Mouse (Mus musculus): ENCODE data around the gene Specc1. TPM values are rescaled to one million over a fixed set of nuclear protein-coding genes. Genes with fewer than 3 reads are reported as not detected.

Gene Specc1
- polyA plus RNA-seq, 1 experiment: 2.1 TPM

DNA sequence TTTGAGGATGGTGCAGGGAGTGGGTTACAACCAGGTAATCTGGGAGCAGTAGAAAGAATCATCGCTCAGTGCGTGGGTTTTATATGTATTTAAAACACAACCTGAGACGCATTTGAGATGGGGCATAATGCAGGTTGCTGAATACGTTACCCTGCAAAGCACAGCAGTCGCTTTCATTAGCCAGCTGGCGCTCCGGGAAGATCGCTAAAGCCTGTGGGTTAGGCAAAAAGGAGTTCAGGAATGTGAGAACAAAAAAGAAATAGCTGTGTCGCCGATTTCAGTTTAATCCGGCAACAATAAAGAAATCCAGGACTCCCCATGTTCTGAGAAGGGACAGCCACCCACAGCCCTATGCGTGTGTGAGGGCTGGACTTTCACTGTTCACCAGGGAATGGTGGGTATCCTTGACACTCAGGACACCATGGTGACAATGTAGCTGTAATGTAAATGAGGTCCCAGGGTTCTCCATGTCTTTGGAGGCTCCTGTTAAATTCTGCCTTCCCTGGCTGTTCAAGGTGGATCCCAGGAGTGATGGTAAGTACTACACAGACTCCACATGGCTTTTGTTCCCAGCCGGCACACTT lies 58.6 kb downstream of the Specc1 start:
- Histone ChIP-seq H3K36me3 (ENCODE audit: control insufficient read depth, insufficient read depth, low read length) (no peaks in the 10 kb centered on the region), H3K27ac (ENCODE audit: control insufficient read depth, insufficient read depth, low read length) (no peak overlapping the region), H3K4me3 (ENCODE audit: control insufficient read depth, insufficient read depth, low read length) (no peak overlapping the region), H3K4me1 (replicated peaks; ENCODE audit: control insufficient read depth, insufficient read depth, low read length) (no peaks in the 10 kb centered on the region), H3K27me3 (ENCODE audit: control insufficient read depth, insufficient read depth, low read length) (no peaks in the 10 kb centered on the region)
- TF ChIP-seq POLR2A (IDR thresholded peaks at IDR 0.05; ENCODE audit: control insufficient read depth, extremely low read depth, insufficient read depth, low read length, poor library complexity) (no peak), CTCF (IDR thresholded peaks at IDR 0.05; ENCODE audit: borderline replicate concordance, control insufficient read depth, extremely low read depth, insufficient read depth, low read length, poor library complexity) (no peak)
- WGBS: 96% methylated on average over 13 of the region's 13 CpGs
- no peak for DNase-seq

DNA sequence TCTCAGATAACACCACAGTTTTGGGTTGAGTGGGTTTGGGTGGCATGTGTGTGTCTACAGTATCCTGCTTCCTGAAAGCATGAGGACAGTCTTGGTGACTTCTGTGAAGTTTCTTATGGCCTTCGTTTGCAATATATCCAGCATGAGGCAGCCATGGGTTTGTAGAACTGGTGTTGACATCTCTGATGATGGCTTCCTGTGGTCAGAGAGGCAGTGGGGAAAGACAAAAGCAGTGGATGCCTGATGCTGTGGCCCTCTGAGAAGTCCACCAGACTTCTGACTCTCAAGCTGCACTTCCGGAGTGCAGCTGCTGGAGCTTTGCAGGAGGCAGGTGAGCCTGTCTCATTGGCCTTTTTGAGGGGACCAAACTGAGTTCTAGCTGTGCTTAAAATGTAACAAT lies 60.4 kb downstream of the Specc1 start:
- H3K4me3 ChIP-seq (ENCODE audit: control insufficient read depth, insufficient read depth, low read length): no peak overlapping the region
- 82% methylated on average over 2 of the region's 2 CpGs for WGBS
- H3K27me3 ChIP-seq (ENCODE audit: control insufficient read depth, insufficient read depth, low read length): no peaks in the 10 kb centered on the region
- H3K36me3 ChIP-seq (ENCODE audit: control insufficient read depth, insufficient read depth, low read length): no peaks in the 10 kb centered on the region
- no peak for DNase-seq
- no peaks in the 10 kb centered on the region for H3K4me1 ChIP-seq (replicated peaks; ENCODE audit: control insufficient read depth, insufficient read depth, low read length)
- H3K27ac ChIP-seq (ENCODE audit: control insufficient read depth, insufficient read depth, low read length): no peak overlapping the region
- TF ChIP-seq CTCF (IDR thresholded peaks at IDR 0.05; ENCODE audit: borderline replicate concordance, control insufficient read depth, extremely low read depth, insufficient read depth, low read length, poor library complexity) (no peak), POLR2A (IDR thresholded peaks at IDR 0.05; ENCODE audit: control insufficient read depth, extremely low read depth, insufficient read depth, low read length, poor library complexity) (no peak)

DNA sequence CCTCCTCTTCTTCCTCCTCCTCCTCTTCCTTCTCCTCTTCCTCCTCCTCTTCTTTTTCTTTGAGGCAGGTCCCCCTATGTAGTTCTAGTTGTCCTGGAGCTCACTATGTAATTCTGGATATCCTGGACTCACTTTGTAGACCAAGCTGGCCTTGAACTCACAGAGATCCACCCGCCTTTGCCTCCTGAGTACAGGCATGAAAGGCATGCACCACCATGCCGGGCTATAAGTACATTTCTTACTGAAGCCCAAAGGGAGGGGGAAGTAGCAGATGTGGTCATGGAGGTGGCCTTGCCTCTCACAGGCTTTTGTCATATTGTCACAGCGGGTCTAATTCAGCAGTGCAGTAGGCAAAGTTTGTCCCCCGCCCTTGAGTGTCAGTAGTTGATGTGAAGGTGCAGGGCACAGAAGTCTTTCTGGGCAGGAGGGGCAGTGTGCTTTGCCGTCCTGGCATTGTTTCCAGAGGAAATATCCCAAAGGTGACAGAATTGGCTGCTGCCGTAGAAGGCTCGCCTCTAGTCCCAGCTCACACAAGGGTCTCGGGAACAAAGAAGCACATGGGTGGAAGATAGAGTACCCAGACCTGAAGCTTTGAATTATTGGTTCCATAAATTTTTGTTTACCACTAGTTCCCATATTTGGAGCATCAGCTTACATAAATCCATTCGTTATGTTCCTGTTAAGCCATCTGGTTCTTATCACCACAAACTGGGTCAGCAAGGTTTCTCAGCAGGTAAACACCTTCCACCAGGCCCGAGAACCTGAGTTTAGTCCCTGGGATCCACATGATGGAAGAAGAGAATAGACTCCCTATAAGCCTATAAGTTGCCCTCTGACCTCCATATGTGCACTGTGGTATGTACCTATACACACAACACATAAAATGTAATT lies 62.0 kb downstream of the Specc1 start:
- WGBS: 94% methylated on average over 10 of the region's 10 CpGs
- Histone ChIP-seq H3K4me1 (replicated peaks; ENCODE audit: control insufficient read depth, insufficient read depth, low read length) (no peaks in the 10 kb centered on the region), H3K27me3 (ENCODE audit: control insufficient read depth, insufficient read depth, low read length) (no peaks in the 10 kb centered on the region), H3K4me3 (ENCODE audit: control insufficient read depth, insufficient read depth, low read length) (no peak overlapping the region), H3K36me3 (ENCODE audit: control insufficient read depth, insufficient read depth, low read length) (no peaks in the 10 kb centered on the region), H3K27ac (ENCODE audit: control insufficient read depth, insufficient read depth, low read length) (no peak overlapping the region)
- no peak for TF ChIP-seq CTCF (IDR thresholded peaks at IDR 0.05; ENCODE audit: borderline replicate concordance, control insufficient read depth, extremely low read depth, insufficient read depth, low read length, poor library complexity)
- no peak for TF ChIP-seq POLR2A (IDR thresholded peaks at IDR 0.05; ENCODE audit: control insufficient read depth, extremely low read depth, insufficient read depth, low read length, poor library complexity)
- no peak for DNase-seq

DNA sequence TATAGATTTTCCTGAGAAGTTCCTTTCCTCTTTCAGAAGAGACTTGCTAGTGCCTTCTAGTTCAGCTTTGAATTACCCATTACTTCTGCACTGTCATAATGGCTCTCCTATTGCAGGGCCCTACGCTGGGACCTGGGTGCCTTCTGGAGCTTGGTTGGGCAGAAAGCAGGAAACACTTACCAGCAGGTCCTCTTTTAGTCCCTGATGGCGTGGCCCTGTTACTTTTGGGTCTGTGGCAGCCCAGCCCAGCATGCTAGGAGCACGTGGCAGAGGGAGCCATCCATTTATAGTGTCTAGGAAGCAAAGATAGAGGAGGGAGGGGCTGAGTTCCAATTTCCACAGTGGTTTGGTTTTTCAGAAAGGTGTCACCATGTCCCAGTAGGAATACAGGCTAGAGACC lies 63.3 kb downstream of the Specc1 start:
- Histone ChIP-seq H3K36me3 (ENCODE audit: control insufficient read depth, insufficient read depth, low read length) (no peaks in the 10 kb centered on the region), H3K27ac (ENCODE audit: control insufficient read depth, insufficient read depth, low read length) (no peak overlapping the region), H3K4me3 (ENCODE audit: control insufficient read depth, insufficient read depth, low read length) (no peak overlapping the region), H3K4me1 (replicated peaks; ENCODE audit: control insufficient read depth, insufficient read depth, low read length) (no peaks in the 10 kb centered on the region), H3K27me3 (ENCODE audit: control insufficient read depth, insufficient read depth, low read length) (no peaks in the 10 kb centered on the region)
- 90% methylated on average over 3 of the region's 3 CpGs for WGBS
- DNase-seq: no peak
- TF ChIP-seq CTCF (IDR thresholded peaks at IDR 0.05; ENCODE audit: borderline replicate concordance, control insufficient read depth, extremely low read depth, insufficient read depth, low read length, poor library complexity) (no peak), POLR2A (IDR thresholded peaks at IDR 0.05; ENCODE audit: control insufficient read depth, extremely low read depth, insufficient read depth, low read length, poor library complexity) (no peak)

DNA sequence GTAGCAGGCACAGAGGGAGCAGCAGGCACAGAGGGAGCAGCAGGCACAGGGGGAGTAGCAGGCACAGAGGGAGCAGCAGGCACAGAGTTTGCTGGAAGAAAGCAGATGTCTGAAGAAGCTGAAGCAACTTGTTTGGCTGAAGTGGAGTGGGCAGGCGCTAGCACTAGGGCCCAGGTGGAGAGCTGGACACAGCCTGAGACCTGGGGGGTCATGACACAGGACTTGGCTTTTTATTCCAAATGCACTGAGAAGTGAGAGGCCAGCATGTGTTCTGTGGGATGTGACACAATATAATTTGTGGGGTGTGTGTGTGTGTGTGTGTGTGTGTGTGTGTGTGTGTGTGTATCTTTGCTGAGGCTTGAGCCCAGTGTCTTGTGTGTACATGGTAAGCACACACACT lies 64.3 kb downstream of the Specc1 start:
- no peak overlapping the region for H3K4me3 ChIP-seq (ENCODE audit: control insufficient read depth, insufficient read depth, low read length)
- no peaks in the 10 kb centered on the region for H3K36me3 ChIP-seq (ENCODE audit: control insufficient read depth, insufficient read depth, low read length)
- TF ChIP-seq CTCF (IDR thresholded peaks at IDR 0.05; ENCODE audit: borderline replicate concordance, control insufficient read depth, extremely low read depth, insufficient read depth, low read length, poor library complexity) (no peak), POLR2A (IDR thresholded peaks at IDR 0.05; ENCODE audit: control insufficient read depth, extremely low read depth, insufficient read depth, low read length, poor library complexity) (no peak)
- no peak for DNase-seq
- no peaks in the 10 kb centered on the region for H3K27me3 ChIP-seq (ENCODE audit: control insufficient read depth, insufficient read depth, low read length)
- H3K4me1 ChIP-seq (replicated peaks; ENCODE audit: control insufficient read depth, insufficient read depth, low read length): no peaks in the 10 kb centered on the region
- no peak overlapping the region for H3K27ac ChIP-seq (ENCODE audit: control insufficient read depth, insufficient read depth, low read length)
- WGBS: 100% methylated on average over 1 of the region's 1 CpGs

DNA sequence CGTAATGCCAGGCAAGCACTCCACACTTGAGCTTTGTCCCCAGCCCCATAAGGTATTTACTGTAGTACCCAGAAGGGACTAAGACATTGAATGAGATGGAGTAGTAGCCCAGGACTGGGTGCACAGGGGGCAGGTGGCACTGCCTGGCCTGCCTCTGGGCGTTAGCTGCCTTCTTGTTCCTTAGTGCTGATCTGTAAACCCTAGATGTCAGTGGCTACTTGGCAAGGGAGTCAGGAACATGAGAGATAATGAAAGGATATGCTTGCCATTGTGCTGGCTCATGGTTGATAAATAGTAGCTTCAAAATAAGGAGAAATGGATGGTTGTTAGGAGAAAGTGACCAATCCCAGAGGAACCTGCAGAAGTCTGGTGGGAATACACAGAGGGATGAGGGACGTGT lies 65.5 kb downstream of the Specc1 start:
- 97% methylated on average over 3 of the region's 3 CpGs for WGBS
- no peak for TF ChIP-seq POLR2A (IDR thresholded peaks at IDR 0.05; ENCODE audit: control insufficient read depth, extremely low read depth, insufficient read depth, low read length, poor library complexity)
- TF ChIP-seq CTCF (IDR thresholded peaks at IDR 0.05; ENCODE audit: borderline replicate concordance, control insufficient read depth, extremely low read depth, insufficient read depth, low read length, poor library complexity): no peak
- H3K27ac ChIP-seq (ENCODE audit: control insufficient read depth, insufficient read depth, low read length): no peak overlapping the region

More for the DNA sequence above, 65.5 kb downstream of the Specc1 start:
- H3K36me3 ChIP-seq (ENCODE audit: control insufficient read depth, insufficient read depth, low read length): no peaks in the 10 kb centered on the region
- no peak overlapping the region for H3K4me3 ChIP-seq (ENCODE audit: control insufficient read depth, insufficient read depth, low read length)
- no peaks in the 10 kb centered on the region for H3K27me3 ChIP-seq (ENCODE audit: control insufficient read depth, insufficient read depth, low read length)
- no peaks in the 10 kb centered on the region for H3K4me1 ChIP-seq (replicated peaks; ENCODE audit: control insufficient read depth, insufficient read depth, low read length)
- no peak for DNase-seq
